19 mouse cellular contexts compared by ENCODE assay signal in the genomic region with DNA sequence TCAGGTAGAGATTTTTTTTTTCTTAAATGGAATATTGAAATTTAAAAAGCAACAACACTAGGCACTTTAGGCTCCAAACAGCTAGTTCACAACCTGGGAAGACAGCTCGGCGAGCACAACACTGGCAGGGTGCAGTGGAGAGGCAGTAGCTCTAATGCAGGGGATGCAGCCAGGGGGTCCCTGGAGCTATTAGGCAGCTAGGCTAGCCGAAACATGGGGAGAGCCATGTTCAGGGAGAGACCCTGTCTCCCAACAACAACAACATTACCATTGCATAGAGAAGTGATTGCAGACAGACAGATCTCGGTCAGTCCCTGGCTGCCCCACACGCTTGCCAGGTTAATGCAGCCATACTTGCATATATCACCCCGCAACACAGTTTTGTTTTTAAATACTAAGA.
"Had no signal": no experiment of that assay in that cellular context is flagged by ENCODE, and none has a peak within 500 bp of the region (broad histone marks: within the 10 kb centered on the region; RNA-seq: fewer than 3 reads in every experiment).

No protein-coding gene starts in this region.

- ATAC-seq: liver, postnatal 0 days; lung, postnatal 0 days; midbrain, embryonic 13.5 days; midbrain, embryonic 16.5 days had no signal

- H3K9me3 ChIP-seq: liver, embryonic 13.5 days; liver, embryonic 15.5 days; lung, embryonic 15.5 days; midbrain, embryonic 10.5 days; midbrain, embryonic 13.5 days; neural tube, embryonic 13.5 days; neural tube, embryonic 15.5 days had no signal

- H3K27me3 ChIP-seq: liver, embryonic 13.5 days; liver, embryonic 15.5 days; lung, embryonic 15.5 days had no signal

- H3K9ac ChIP-seq: liver, embryonic 13.5 days; liver, embryonic 15.5 days; liver, postnatal 0 days; lung, embryonic 15.5 days; midbrain, embryonic 13.5 days; neural tube, embryonic 13.5 days; neural tube, embryonic 15.5 days had no signal

- DNase-seq: liver, embryonic 13.5 days; liver, postnatal 0 days; lung, adult 2 months; lung, postnatal 4 days; retina, postnatal 1 day; right cerebral cortex, adult 18-20 months; right cerebral cortex, postnatal 25 days; right cerebral cortex, postnatal 4 days; spleen, adult 18-20 months had no signal

- H3K27ac ChIP-seq: liver, embryonic 13.5 days; liver, embryonic 15.5 days; lung, embryonic 15.5 days; midbrain, embryonic 13.5 days; neural tube, embryonic 13.5 days; neural tube, embryonic 15.5 days had no signal

- H3K4me1 ChIP-seq: liver, embryonic 13.5 days; liver, embryonic 15.5 days had no signal

- H3K4me3 ChIP-seq: liver, embryonic 13.5 days; liver, embryonic 15.5 days; lung, embryonic 15.5 days; midbrain, embryonic 10.5 days; midbrain, embryonic 13.5 days; myocyte; neural tube, embryonic 13.5 days; neural tube, embryonic 15.5 days had no signal

- H3K4me2 ChIP-seq: liver, embryonic 11.5 days; liver, embryonic 13.5 days; liver, embryonic 15.5 days; lung, embryonic 15.5 days; midbrain, embryonic 13.5 days; neural tube, embryonic 13.5 days; neural tube, embryonic 15.5 days had no signal

- H3K36me3 ChIP-seq: liver, embryonic 13.5 days; liver, embryonic 15.5 days; lung, embryonic 15.5 days; midbrain, embryonic 10.5 days; midbrain, embryonic 13.5 days; neural tube, embryonic 13.5 days; neural tube, embryonic 15.5 days had no signal
